Mouse (Mus musculus): ENCODE results near the gene Rpp40. TPM values are rescaled to one million over a fixed set of nuclear protein-coding genes. Genes with fewer than 3 reads are reported as not detected.

Rpp40 gene
- polyA plus RNA-seq, 1 experiment = 3.3 TPM

DNA sequence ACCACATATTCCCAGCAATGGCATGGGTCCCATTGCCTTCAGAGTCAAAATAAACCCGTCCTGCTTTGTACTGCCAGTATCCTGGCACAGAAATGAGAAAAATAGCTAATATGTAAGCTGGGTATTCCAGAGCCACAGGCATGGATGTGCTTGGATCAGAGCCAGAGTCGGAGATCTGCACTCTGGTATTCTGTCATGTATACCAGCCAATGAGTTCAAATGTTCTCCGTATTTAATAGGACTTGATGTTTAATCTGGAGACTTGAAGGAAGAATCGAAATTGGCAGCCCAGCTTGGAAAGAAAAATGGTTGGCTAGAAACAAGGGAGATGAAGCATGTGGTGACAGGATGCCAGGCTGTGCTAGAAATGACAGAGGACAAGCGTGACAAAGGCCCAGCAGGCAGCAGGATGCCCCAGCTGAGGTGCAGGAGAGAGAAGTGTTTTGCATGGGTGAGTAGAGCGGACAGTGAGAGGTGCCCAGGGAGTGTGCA is 25.6 kb downstream of the Rpp40 start:
- Histone ChIP-seq H3K4me3 (ENCODE audit: control insufficient read depth, insufficient read depth, low read length) (no peak overlapping the region), H3K27me3 (ENCODE audit: control insufficient read depth, insufficient read depth, low read length) (no peaks in the 10 kb centered on the region)
- TF ChIP-seq CTCF (IDR thresholded peaks at IDR 0.05; ENCODE audit: borderline replicate concordance, control insufficient read depth, extremely low read depth, insufficient read depth, low read length, poor library complexity) (no peak), POLR2A (IDR thresholded peaks at IDR 0.05; ENCODE audit: control insufficient read depth, extremely low read depth, insufficient read depth, low read length, poor library complexity) (no peak)

GRCm38 (mm10) chr13:35879519-35879918 is 26.6 kb downstream of the Rpp40 start:
- Histone ChIP-seq H3K27ac (ENCODE audit: control insufficient read depth, insufficient read depth, low read length) (no peak overlapping the region), H3K36me3 (ENCODE audit: control insufficient read depth, insufficient read depth, low read length) (no peaks in the 10 kb centered on the region), H3K4me3 (ENCODE audit: control insufficient read depth, insufficient read depth, low read length) (no peak overlapping the region), H3K27me3 (ENCODE audit: control insufficient read depth, insufficient read depth, low read length) (no peaks in the 10 kb centered on the region), H3K4me1 (replicated peaks; ENCODE audit: control insufficient read depth, insufficient read depth, low read length) (no peaks in the 10 kb centered on the region)
- 82% methylated on average over 5 of the region's 5 CpGs for WGBS
- TF ChIP-seq CTCF (IDR thresholded peaks at IDR 0.05; ENCODE audit: borderline replicate concordance, control insufficient read depth, extremely low read depth, insufficient read depth, low read length, poor library complexity) (no peak), POLR2A (IDR thresholded peaks at IDR 0.05; ENCODE audit: control insufficient read depth, extremely low read depth, insufficient read depth, low read length, poor library complexity) (no peak)
- no peak for DNase-seq

More for the DNA sequence above, 25.6 kb downstream of the Rpp40 start:
- H3K36me3 ChIP-seq (ENCODE audit: control insufficient read depth, insufficient read depth, low read length) = no peaks in the 10 kb centered on the region
- H3K27ac ChIP-seq (ENCODE audit: control insufficient read depth, insufficient read depth, low read length) = no peak overlapping the region
- no peak for DNase-seq
- WGBS = 91% methylated on average over 6 of the region's 6 CpGs
- H3K4me1 ChIP-seq (replicated peaks; ENCODE audit: control insufficient read depth, insufficient read depth, low read length) = no peaks in the 10 kb centered on the region

GRCm38 (mm10) chr13:35879068-35879467 is 27.1 kb downstream of the Rpp40 start:
- Histone ChIP-seq H3K4me3 (ENCODE audit: control insufficient read depth, insufficient read depth, low read length) (no peak overlapping the region), H3K4me1 (replicated peaks; ENCODE audit: control insufficient read depth, insufficient read depth, low read length) (no peaks in the 10 kb centered on the region), H3K27ac (ENCODE audit: control insufficient read depth, insufficient read depth, low read length) (no peak overlapping the region), H3K36me3 (ENCODE audit: control insufficient read depth, insufficient read depth, low read length) (no peaks in the 10 kb centered on the region), H3K27me3 (ENCODE audit: control insufficient read depth, insufficient read depth, low read length) (no peaks in the 10 kb centered on the region)
- TF ChIP-seq CTCF (IDR thresholded peaks at IDR 0.05; ENCODE audit: borderline replicate concordance, control insufficient read depth, extremely low read depth, insufficient read depth, low read length, poor library complexity) (no peak), POLR2A (IDR thresholded peaks at IDR 0.05; ENCODE audit: control insufficient read depth, extremely low read depth, insufficient read depth, low read length, poor library complexity) (no peak)
- WGBS = 79% methylated on average over 5 of the region's 5 CpGs
- no peak for DNase-seq

DNA sequence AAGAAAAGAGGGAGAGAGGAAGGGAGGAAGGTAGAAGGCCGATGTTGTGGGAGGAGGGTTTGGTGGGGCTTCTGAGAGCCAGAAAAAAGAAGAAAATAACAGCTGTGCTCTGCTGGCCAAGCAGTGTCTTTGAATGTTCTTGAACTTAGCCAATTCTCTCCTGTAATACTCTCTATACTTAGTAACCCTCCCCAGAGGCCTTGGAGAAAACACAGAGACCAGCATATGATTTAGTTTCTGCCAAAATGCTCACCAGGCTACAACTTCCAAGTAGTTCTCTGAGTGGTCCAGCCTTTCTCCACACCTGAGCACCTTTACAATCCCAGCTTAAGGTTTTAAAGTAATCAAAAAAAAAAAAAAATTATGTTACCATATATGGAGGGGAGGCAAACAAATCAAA is 27.9 kb downstream of the Rpp40 start:
- Histone ChIP-seq H3K4me3 (ENCODE audit: control insufficient read depth, insufficient read depth, low read length) (no peak overlapping the region), H3K27me3 (ENCODE audit: control insufficient read depth, insufficient read depth, low read length) (no peaks in the 10 kb centered on the region), H3K4me1 (replicated peaks; ENCODE audit: control insufficient read depth, insufficient read depth, low read length) (no peaks in the 10 kb centered on the region), H3K36me3 (ENCODE audit: control insufficient read depth, insufficient read depth, low read length) (no peaks in the 10 kb centered on the region), H3K27ac (ENCODE audit: control insufficient read depth, insufficient read depth, low read length) (no peak overlapping the region)
- WGBS = 53% methylated on average over 1 of the region's 1 CpGs
- no peak for TF ChIP-seq POLR2A (IDR thresholded peaks at IDR 0.05; ENCODE audit: control insufficient read depth, extremely low read depth, insufficient read depth, low read length, poor library complexity)
- no peak for TF ChIP-seq CTCF (IDR thresholded peaks at IDR 0.05; ENCODE audit: borderline replicate concordance, control insufficient read depth, extremely low read depth, insufficient read depth, low read length, poor library complexity)
- no peak for DNase-seq

DNA sequence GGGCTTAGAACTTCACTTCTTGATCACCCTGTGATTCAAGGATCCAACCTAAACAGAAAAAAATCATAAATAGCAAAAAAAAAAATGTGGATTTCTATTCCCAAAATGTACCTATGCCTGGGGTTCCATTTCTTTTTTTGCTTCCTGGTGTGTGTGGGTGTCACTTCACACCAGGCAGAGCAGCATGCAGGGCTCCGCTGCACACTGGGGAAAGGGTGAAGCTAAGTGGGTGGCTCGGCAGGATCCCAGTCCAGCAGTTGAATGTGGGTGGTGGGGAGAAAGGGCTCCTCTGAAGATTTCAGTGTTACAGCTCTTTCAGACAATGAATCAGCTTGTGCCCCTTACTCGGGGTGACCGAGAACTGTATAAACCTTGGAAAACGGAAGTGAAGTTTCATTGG is 30.8 kb downstream of the Rpp40 start:
- H3K4me3 ChIP-seq (ENCODE audit: control insufficient read depth, insufficient read depth, low read length) = no peak overlapping the region
- no peak for DNase-seq
- TF ChIP-seq POLR2A (IDR thresholded peaks at IDR 0.05; ENCODE audit: control insufficient read depth, extremely low read depth, insufficient read depth, low read length, poor library complexity) = no peak
- no peaks in the 10 kb centered on the region for H3K36me3 ChIP-seq (ENCODE audit: control insufficient read depth, insufficient read depth, low read length)
- peaks cover 13% of the 10 kb centered on the region for H3K4me1 ChIP-seq (replicated peaks; ENCODE audit: control insufficient read depth, insufficient read depth, low read length)
- no peak overlapping the region for H3K27ac ChIP-seq (ENCODE audit: control insufficient read depth, insufficient read depth, low read length)
- 97% methylated on average over 5 of the region's 5 CpGs for WGBS
- H3K27me3 ChIP-seq (ENCODE audit: control insufficient read depth, insufficient read depth, low read length) = no peaks in the 10 kb centered on the region

- TF ChIP-seq POLR2A (IDR thresholded peaks at IDR 0.05; ENCODE audit: control insufficient read depth, extremely low read depth, insufficient read depth, low read length, poor library complexity) (no peak), CTCF (IDR thresholded peaks at IDR 0.05; ENCODE audit: borderline replicate concordance, control insufficient read depth, extremely low read depth, insufficient read depth, low read length, poor library complexity) (no peak)
- H3K36me3 ChIP-seq (ENCODE audit: control insufficient read depth, insufficient read depth, low read length) = no peaks in the 10 kb centered on the region
- DNase-seq = no peak
- H3K4me3 ChIP-seq (ENCODE audit: control insufficient read depth, insufficient read depth, low read length) = no peak overlapping the region
- no peaks in the 10 kb centered on the region for H3K27me3 ChIP-seq (ENCODE audit: control insufficient read depth, insufficient read depth, low read length)
- H3K27ac ChIP-seq (ENCODE audit: control insufficient read depth, insufficient read depth, low read length) = no peak overlapping the region
- 9% methylated on average over 3 of the region's 3 CpGs for WGBS
- H3K4me1 ChIP-seq (replicated peaks; ENCODE audit: control insufficient read depth, insufficient read depth, low read length) = peaks cover 16% of the 10 kb centered on the region
Observed at GRCm38 (mm10) chr13:35871107-35871506, 35.1 kb downstream of the Rpp40 start.

- no peaks in the 10 kb centered on the region for H3K27me3 ChIP-seq (ENCODE audit: control insufficient read depth, insufficient read depth, low read length)
- H3K36me3 ChIP-seq (ENCODE audit: control insufficient read depth, insufficient read depth, low read length) = no peaks in the 10 kb centered on the region
- 73% methylated on average over 8 of the region's 8 CpGs for WGBS
- DNase-seq = no peak
- no peak overlapping the region for H3K27ac ChIP-seq (ENCODE audit: control insufficient read depth, insufficient read depth, low read length)
- no peak overlapping the region for H3K4me3 ChIP-seq (ENCODE audit: control insufficient read depth, insufficient read depth, low read length)
- TF ChIP-seq POLR2A (IDR thresholded peaks at IDR 0.05; ENCODE audit: control insufficient read depth, extremely low read depth, insufficient read depth, low read length, poor library complexity) = no peak
- no peak for TF ChIP-seq CTCF (IDR thresholded peaks at IDR 0.05; ENCODE audit: borderline replicate concordance, control insufficient read depth, extremely low read depth, insufficient read depth, low read length, poor library complexity)
- H3K4me1 ChIP-seq (replicated peaks; ENCODE audit: control insufficient read depth, insufficient read depth, low read length) = peaks cover 16% of the 10 kb centered on the region
Observed at GRCm38 (mm10) chr13:35870659-35871058, 35.5 kb downstream of the Rpp40 start.

Data from thymus, adult 2 months (tissue).